ENCODE assay signal across 11 mouse cellular contexts in the genomic region with DNA sequence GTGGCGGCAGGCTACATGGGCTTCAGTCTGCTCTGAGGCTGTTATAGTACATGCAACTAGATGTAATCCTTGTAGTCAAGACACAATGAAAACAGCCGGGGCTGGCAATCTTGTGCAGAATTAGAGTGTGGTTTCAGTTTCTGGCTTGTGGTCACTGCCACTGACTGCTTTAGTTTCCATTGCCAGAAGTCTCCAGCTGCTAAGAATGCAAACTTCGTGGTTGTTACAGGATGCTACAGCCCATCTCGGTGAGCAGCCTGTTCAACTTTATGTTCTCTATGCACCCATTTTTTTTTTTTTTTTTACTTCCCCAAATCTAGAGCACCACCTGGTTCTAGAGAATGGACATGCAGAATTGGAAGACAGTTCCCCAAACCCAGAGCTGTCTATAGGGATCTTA. TPM values are rescaled to one million over a fixed set of nuclear protein-coding genes. Genes with fewer than 3 reads are reported as not detected.
A peak's percentile ranks its signal among the peaks of the same experiment; 100 is the strongest.
DNase-seq lines count a peak whose midpoint lies in the region; TF ChIP-seq lines count a peak whose summit lies in the region.
"Had no signal": no experiment of that assay in that cellular context is flagged by ENCODE, and none has a peak within 500 bp of the region (broad histone marks: within the 10 kb centered on the region; RNA-seq: fewer than 3 reads in every experiment).

No protein-coding gene starts in this region.

- no peak for DNase-seq in liver, adult 2 months (ENCODE audit: extremely low read depth, low read depth, low spot score)
- DNase-seq in liver, result no peak
- DNase-seq in NIH3T3 (ENCODE audit: low read depth), result peak; percentile 13
- peak; percentile 50 for DNase-seq in thymus, postnatal 14 days
- no peak for DNase-seq in adrenal gland, postnatal 36 days
- no peak for DNase-seq in cerebellum, adult 18-20 months
- DNase-seq in right cerebral cortex, postnatal 10 days (ENCODE audit: low spot score in 2 of 2), result no peak
- DNase-seq: cerebellum, adult 2 months had no signal

- no peak for TF ChIP-seq CTCF in liver, adult 2 months (IDR thresholded peaks at IDR 0.05; ENCODE audit: low read depth, low read length)

- no peaks in the 10 kb centered on the region for H3K79me2 ChIP-seq in liver, adult 2 months (ENCODE audit: control insufficient read depth, insufficient read depth, low read length)

- peak overlapping the region; percentile 47 for H3K27ac ChIP-seq in liver, adult 2 months (replicated peaks; ENCODE audit: insufficient read depth, low read depth, low read length)
- H3K27ac ChIP-seq: hindbrain, embryonic 13.5 days; liver, embryonic 14.5 days had no signal

- peaks cover 5% of the 10 kb centered on the region for H3K4me1 ChIP-seq in liver, adult 2 months (ENCODE audit: control insufficient read depth, insufficient read depth, low read length)
- H3K4me1 ChIP-seq in megakaryocyte, embryonic 14.5 days, result peaks cover 44% of the 10 kb centered on the region
- H3K4me1 ChIP-seq: hindbrain, embryonic 13.5 days had no signal

- 80% methylated on average over 4 of the region's 4 CpGs for WGBS in liver, adult 2 months

- no peak overlapping the region for H3K9ac ChIP-seq in liver, adult 2 months (ENCODE audit: low read depth, low read length)
- H3K9ac ChIP-seq: hindbrain, embryonic 13.5 days; liver, embryonic 14.5 days had no signal

- no peaks in the 10 kb centered on the region; the same call in 1 of the 2 replicates for H3K9me3 ChIP-seq in megakaryocyte, embryonic 14.5 days

- no peak for TF ChIP-seq POLR2A in liver, adult 2 months (IDR thresholded peaks at IDR 0.05; ENCODE audit: extremely low read depth, insufficient read depth, low read length)

- peaks cover 21% of the 10 kb centered on the region for H3K36me3 ChIP-seq in liver, adult 2 months (ENCODE audit: control insufficient read depth, insufficient read depth, low read length)
- peaks cover 50% of the 10 kb centered on the region for H3K36me3 ChIP-seq in megakaryocyte, embryonic 14.5 days (replicated peaks; ENCODE audit: low read length)
- H3K36me3 ChIP-seq: hindbrain, embryonic 13.5 days had no signal

- no peaks in the 10 kb centered on the region for H3K27me3 ChIP-seq in liver, adult 2 months (ENCODE audit: control insufficient read depth, insufficient read depth, low read length)
- H3K27me3 ChIP-seq in megakaryocyte, embryonic 14.5 days (replicated peaks), result no peaks in the 10 kb centered on the region
- H3K27me3 ChIP-seq: hindbrain, embryonic 13.5 days had no signal

- no peak overlapping the region for H3K4me3 ChIP-seq in liver, adult 2 months (ENCODE audit: insufficient read depth, low read depth, low read length)
- peak overlapping the region; percentile 83 for H3K4me3 ChIP-seq in megakaryocyte, embryonic 14.5 days (replicated peaks)
- H3K4me3 ChIP-seq: hindbrain, embryonic 13.5 days had no signal

RNA-seq across cellular contexts. Expression of a gene that starts 23.2 kb away (rescaled TPM):
- 37.2 and 43.1 TPM in 2 replicates for total RNA-seq in liver, adult 2 months (2014; rRNA removed)
- polyA plus RNA-seq in liver, adult 2 months (2012; rRNA removed), result 2.2 and 3.1 TPM in 2 replicates
- 0.35 and 0.40 TPM in 2 replicates for polyA plus RNA-seq in megakaryocyte, embryonic 14.5 days (2012; ENCODE audit: insufficient read depth, low replicate concordance)
- total RNA-seq in adrenal gland, postnatal 36 days (2021), result 10 to 100 TPM; 23.1 to 25.0 TPM

Comparison
In these comparisons a context has a peak if more than half of its experiments do, and no peak if none do; other contexts are left out.
1. DNase-seq: peak in NIH3T3 (single experiment) and thymus, postnatal 14 days (single experiment); none in liver, adult 2 months (single experiment), liver (single experiment), adrenal gland, postnatal 36 days (0 of 2), cerebellum, adult 18-20 months (0 of 2) and right cerebral cortex, postnatal 10 days (0 of 2).